Mouse (Mus musculus): ENCODE measurements around the gene Ttc7. TPM values are rescaled to one million over a fixed set of nuclear protein-coding genes. Genes with fewer than 3 reads are reported as not detected.

Ttc7 gene
- total and polyA plus RNA-seq, 2 experiments from 2014 or later, result 2.7 to 6.7 TPM

DNA sequence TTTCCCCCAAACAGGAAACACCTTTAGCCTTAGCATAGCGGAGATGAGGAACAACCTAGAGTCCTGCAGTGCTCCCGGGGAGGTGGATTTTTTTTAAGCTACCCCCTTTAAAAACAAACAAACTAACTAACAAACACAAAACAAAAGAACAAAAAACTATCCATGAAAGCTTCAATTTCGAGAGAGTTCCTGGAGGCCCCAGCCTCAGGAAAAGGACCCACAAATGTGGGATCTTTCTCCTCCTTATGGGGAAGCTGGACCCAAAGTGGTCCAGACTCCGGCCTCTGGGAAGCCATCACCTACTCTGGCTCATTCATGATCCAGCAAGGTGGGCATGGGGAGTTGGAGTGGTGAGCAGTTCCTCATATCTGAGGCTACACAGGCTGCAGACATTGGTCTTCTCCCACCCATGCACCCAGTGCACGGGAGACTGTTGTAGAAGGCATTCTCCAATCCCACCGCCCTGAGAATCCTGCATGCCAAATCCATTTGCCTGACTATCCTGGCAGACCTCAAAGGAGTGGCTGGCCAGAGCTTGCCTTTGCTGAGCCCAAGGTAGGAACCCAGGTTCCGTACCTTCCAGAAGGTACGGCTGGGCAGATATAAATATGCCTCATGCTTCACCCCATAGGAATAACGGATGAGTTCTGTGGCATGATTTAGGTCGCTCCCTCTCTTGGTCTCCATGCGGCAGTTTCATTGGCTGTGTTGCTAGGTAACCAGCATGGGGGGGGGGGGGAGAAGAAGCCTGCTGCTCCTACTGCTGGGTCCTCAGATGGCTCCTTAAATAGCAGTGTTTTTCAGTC lies 48.9 kb downstream of the Ttc7 start:
- DNase-seq (ENCODE audit: low spot score) (no peak), ATAC-seq (ENCODE audit: insufficient read depth, low read depth) (no peak)
- no peak overlapping the region for H3K9ac ChIP-seq (replicated peaks; ENCODE audit: low read depth, low read length)
- WGBS, result 60% methylated on average over 11 of the region's 11 CpGs
- H3K4me3 ChIP-seq (ENCODE audit: low read depth, low read length), result no peak overlapping the region
- H3K4me2 ChIP-seq (ENCODE audit: low read depth, low read length), result peak overlapping the region; percentile 28
- H3K27ac ChIP-seq (ENCODE audit: low read depth), result no peak overlapping the region
- TF ChIP-seq EP300 (IDR thresholded peaks at IDR 0.05; ENCODE audit: low read depth), result no peak
- no peak for TF ChIP-seq CTCF (IDR thresholded peaks at IDR 0.05; ENCODE audit: low read depth)
- peaks cover 4% of the 10 kb centered on the region; the same call in 1 of the 2 replicates for H3K27me3 ChIP-seq (ENCODE audit: control insufficient read depth, insufficient read depth, low read length)
- H3K9me3 ChIP-seq (replicated peaks; ENCODE audit: control insufficient read depth, low read length), result no peaks in the 10 kb centered on the region; the same call in 1 of the 2 replicates
- H3K4me1 ChIP-seq (ENCODE audit: control insufficient read depth, insufficient read depth), result peaks cover 6% of the 10 kb centered on the region; the same call in 1 of the 2 replicates
- H3K36me3 ChIP-seq (replicated peaks; ENCODE audit: control insufficient read depth, insufficient read depth, low read length), result no peaks in the 10 kb centered on the region

- H3K27me3 ChIP-seq (ENCODE audit: control insufficient read depth, insufficient read depth, low read length), result peaks cover 4% of the 10 kb centered on the region; the same call in 1 of the 2 replicates
- DNase-seq (ENCODE audit: low spot score) (no peak), ATAC-seq (ENCODE audit: insufficient read depth, low read depth) (no peak)
- no peak overlapping the region for H3K27ac ChIP-seq (ENCODE audit: low read depth)
- TF ChIP-seq CTCF (IDR thresholded peaks at IDR 0.05; ENCODE audit: low read depth), result no peak
- no peak for TF ChIP-seq EP300 (IDR thresholded peaks at IDR 0.05; ENCODE audit: low read depth)
- H3K9me3 ChIP-seq (replicated peaks; ENCODE audit: control insufficient read depth, low read length), result no peaks in the 10 kb centered on the region; the same call in 1 of the 2 replicates
- peaks cover 6% of the 10 kb centered on the region; the same call in 1 of the 2 replicates for H3K4me1 ChIP-seq (ENCODE audit: control insufficient read depth, insufficient read depth)
- H3K9ac ChIP-seq (replicated peaks; ENCODE audit: low read depth, low read length), result no peak overlapping the region
- 72% methylated on average over 9 of the region's 9 CpGs for WGBS
- no peak overlapping the region for H3K4me2 ChIP-seq (ENCODE audit: low read depth, low read length)
- H3K4me3 ChIP-seq (ENCODE audit: low read depth, low read length), result no peak overlapping the region
- no peaks in the 10 kb centered on the region for H3K36me3 ChIP-seq (replicated peaks; ENCODE audit: control insufficient read depth, insufficient read depth, low read length)
Measured at GRCm38 (mm10) chr17:87332142-87332815, 49.6 kb downstream of the Ttc7 start.

- Histone ChIP-seq H3K9ac (replicated peaks; ENCODE audit: low read depth, low read length) (no peak overlapping the region), H3K4me1 (ENCODE audit: control insufficient read depth, insufficient read depth) (peaks cover 6% of the 10 kb centered on the region; the same call in 1 of the 2 replicates), H3K4me3 (ENCODE audit: low read depth, low read length) (no peak overlapping the region), H3K36me3 (replicated peaks; ENCODE audit: control insufficient read depth, insufficient read depth, low read length) (no peaks in the 10 kb centered on the region), H3K9me3 (replicated peaks; ENCODE audit: control insufficient read depth, low read length) (no peaks in the 10 kb centered on the region; the same call in 1 of the 2 replicates), H3K4me2 (ENCODE audit: low read depth, low read length) (no peak overlapping the region), H3K27me3 (ENCODE audit: control insufficient read depth, insufficient read depth, low read length) (peaks cover 4% of the 10 kb centered on the region; the same call in 1 of the 2 replicates), H3K27ac (ENCODE audit: low read depth) (no peak overlapping the region)
- TF ChIP-seq EP300 (IDR thresholded peaks at IDR 0.05; ENCODE audit: low read depth) (no peak), CTCF (IDR thresholded peaks at IDR 0.05; ENCODE audit: low read depth) (no peak)
- ATAC-seq (ENCODE audit: insufficient read depth, low read depth) (no peak), DNase-seq (ENCODE audit: low spot score) (no peak)
- 71% methylated on average over 6 of the region's 6 CpGs for WGBS
Measured at GRCm38 (mm10) chr17:87332887-87333286, 50.2 kb downstream of the Ttc7 start.

DNA sequence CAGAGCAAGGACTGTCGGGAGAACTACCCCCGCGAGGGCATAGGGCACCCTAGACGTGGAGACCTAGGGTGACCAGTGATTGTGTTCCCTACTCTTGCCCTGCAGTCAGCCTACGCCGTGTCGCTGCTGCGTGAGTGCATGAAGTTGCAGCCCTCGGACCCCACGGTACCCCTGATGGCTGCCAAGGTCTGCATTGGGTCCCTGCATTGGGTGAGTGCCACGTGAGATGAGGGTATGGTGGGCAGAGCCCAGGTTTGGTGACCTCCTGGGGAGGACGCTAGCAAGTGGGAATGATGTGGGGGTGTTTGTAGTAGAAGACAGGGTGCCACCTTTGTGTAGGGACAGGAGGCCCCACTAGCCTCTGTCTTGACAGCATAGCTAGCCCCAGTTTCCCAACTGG lies 51.5 kb downstream of the Ttc7 start:
- H3K27me3 ChIP-seq (ENCODE audit: control insufficient read depth, insufficient read depth, low read length), result peaks cover 4% of the 10 kb centered on the region; the same call in 1 of the 2 replicates
- no peak overlapping the region for H3K27ac ChIP-seq (ENCODE audit: low read depth)
- H3K4me2 ChIP-seq (ENCODE audit: low read depth, low read length), result no peak overlapping the region
- ATAC-seq (ENCODE audit: insufficient read depth, low read depth) (no peak), DNase-seq (ENCODE audit: low spot score) (no peak)
- no peaks in the 10 kb centered on the region for H3K36me3 ChIP-seq (replicated peaks; ENCODE audit: control insufficient read depth, insufficient read depth, low read length)
- no peak overlapping the region for H3K4me3 ChIP-seq (ENCODE audit: low read depth, low read length)
- H3K9me3 ChIP-seq (replicated peaks; ENCODE audit: control insufficient read depth, low read length), result no peaks in the 10 kb centered on the region; the same call in 1 of the 2 replicates
- WGBS, result 90% methylated on average over 12 of the region's 12 CpGs
- peaks cover 7% of the 10 kb centered on the region; the same call in 1 of the 2 replicates for H3K4me1 ChIP-seq (ENCODE audit: control insufficient read depth, insufficient read depth)
- H3K9ac ChIP-seq (replicated peaks; ENCODE audit: low read depth, low read length), result no peak overlapping the region
- TF ChIP-seq CTCF (IDR thresholded peaks at IDR 0.05; ENCODE audit: low read depth), result no peak
- TF ChIP-seq EP300 (IDR thresholded peaks at IDR 0.05; ENCODE audit: low read depth), result no peak

GRCm38 (mm10) chr17:87335152-87335551 lies 52.5 kb downstream of the Ttc7 start:
- Histone ChIP-seq H3K4me3 (ENCODE audit: low read depth, low read length) (no peak overlapping the region), H3K9me3 (replicated peaks; ENCODE audit: control insufficient read depth, low read length) (no peaks in the 10 kb centered on the region; the same call in 1 of the 2 replicates), H3K36me3 (replicated peaks; ENCODE audit: control insufficient read depth, insufficient read depth, low read length) (no peaks in the 10 kb centered on the region), H3K27me3 (ENCODE audit: control insufficient read depth, insufficient read depth, low read length) (peaks cover 4% of the 10 kb centered on the region; the same call in 1 of the 2 replicates), H3K4me1 (ENCODE audit: control insufficient read depth, insufficient read depth) (peaks cover 9% of the 10 kb centered on the region; the same call in 1 of the 2 replicates), H3K27ac (ENCODE audit: low read depth) (no peak overlapping the region), H3K4me2 (ENCODE audit: low read depth, low read length) (no peak overlapping the region), H3K9ac (replicated peaks; ENCODE audit: low read depth, low read length) (no peak overlapping the region)
- no peak for TF ChIP-seq CTCF (IDR thresholded peaks at IDR 0.05; ENCODE audit: low read depth)
- TF ChIP-seq EP300 (IDR thresholded peaks at IDR 0.05; ENCODE audit: low read depth), result no peak
- ATAC-seq (ENCODE audit: insufficient read depth, low read depth) (no peak), DNase-seq (ENCODE audit: low spot score) (no peak)
- WGBS, result 78% methylated on average over 14 of the region's 14 CpGs

Measured in heart, postnatal 0 days (tissue).